Mouse (Mus musculus) stomach, postnatal 0 days (tissue): ENCODE data around the gene Car12.
"Not testable (repeated sequence)": the region's sequence is repeated elsewhere in the genome, so short reads cannot be mapped to it uniquely, and the experiment has no call there.

Experiments used
- CTCF ChIP-seq: IDR thresholded peaks from 2 replicates; pipeline ENCODE4 v1.5.1; 2016; ENCODE audit warnings: antibody characterized with exemption, low read depth, mild to moderate bottlenecking, moderate library complexity
- EP300 ChIP-seq: optimal IDR thresholded peaks from 2 replicates; pipeline ENCODE3; 2016; ENCODE audit warnings: antibody characterized with exemption

DNA sequence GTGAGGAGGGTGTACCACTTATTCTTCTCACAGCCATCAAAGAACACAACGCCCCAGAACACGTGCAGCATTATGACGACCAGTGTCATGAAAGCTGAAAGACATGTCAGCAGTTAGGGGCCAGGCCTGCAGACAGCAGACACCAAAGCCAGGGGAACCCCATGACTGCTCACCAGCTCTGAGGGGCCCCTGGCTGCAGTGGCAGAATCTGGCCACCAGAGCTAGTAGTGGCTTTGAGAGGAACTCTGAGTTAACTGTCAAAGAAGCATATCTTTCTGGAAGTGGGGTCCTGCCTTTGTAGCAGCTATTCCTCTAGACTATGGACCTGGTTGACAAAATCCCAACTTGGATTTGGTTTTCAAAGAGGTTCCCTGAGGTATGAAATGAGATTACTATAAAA is 71.1 kb downstream of the Car12 start:
- peak; percentile 54 for TF ChIP-seq CTCF
- TF ChIP-seq EP300 = not testable (repeated sequence)
